Mouse (Mus musculus) urinary bladder, postnatal 0 days (tissue): ENCODE results near the gene Epc2. TPM values are rescaled to one million over a fixed set of nuclear protein-coding genes. Genes with fewer than 3 reads are reported as not detected.

ENCODE experiments used
- polyA plus RNA-seq: library from polyadenylated mRNA; unstranded; fragments of >200 nt; fragmentation: Nextera tagmentation; extraction: Ambion mirVana; gene quantifications from 2 replicates; pipeline ENCODE4 v1.2.1, GENCODE M21; 2015

The Epc2 gene
- 3.4 TPM in 2 replicates for polyA plus RNA-seq

GRCm38 (mm10) chr2:49450931-49451636, at the start of gene Epc2:
TSS of gene Epc2 (plus strand) at chr2:49451486.

Other genes starting within 250 kb of the Epc2 start
- 0.61 and 0.97 TPM in 2 replicates for gene Kif5c, start 167.8 kb downstream of the Epc2 start, polyA plus RNA-seq